Mouse (Mus musculus) lung, embryonic 14.5 days (tissue): ENCODE measurements around the gene Tomt. TPM values are rescaled to one million over a fixed set of nuclear protein-coding genes. Genes with fewer than 3 reads are reported as not detected.
"Not testable (repeated sequence)": the region's sequence is repeated elsewhere in the genome, so short reads cannot be mapped to it uniquely, and the experiment has no call there.

Source experiments
- ATAC-seq: fragments of 200-750 bp; cut with Nextera tagmentation; 2 replicates; pipeline ENCODE4 v1.8.0; 2017; ENCODE audit warnings: mild to moderate bottlenecking, moderate TSS enrichment, moderate library complexity; ENCODE audit not compliant: insufficient read depth
- DNase-seq: peaks from one replicate; pipeline ENCODE4 v3.0.0-alpha.2; 2015
- H3K27ac ChIP-seq: fragments of 300-500 bp; sonication (generic); 2 replicates; pipeline ENCODE4 v1.5.1; 2014; ENCODE audit warnings: low read depth, mild to moderate bottlenecking, moderate library complexity
- H3K27me3 ChIP-seq: fragments of 300-500 bp; sonication (generic); 2 replicates; pipeline ENCODE4 v1.6.1; 2014; ENCODE audit warnings: low read length, control low read depth; ENCODE audit not compliant: insufficient read depth
- H3K36me3 ChIP-seq: fragments of 300-500 bp; sonication (generic); 2 replicates; pipeline ENCODE4 v1.6.1; 2014; ENCODE audit warnings: control low read depth; ENCODE audit not compliant: insufficient read depth
- H3K4me1 ChIP-seq: fragments of 300-500 bp; sonication (generic); 2 replicates; pipeline ENCODE4 v1.6.1; 2014; ENCODE audit warnings: antibody characterized with exemption, control low read depth; ENCODE audit not compliant: insufficient read depth
- H3K4me2 ChIP-seq: fragments of 300-500 bp; sonication (generic); 2 replicates; pipeline ENCODE4 v1.6.1; 2014; ENCODE audit warnings: mild to moderate bottlenecking
- H3K4me3 ChIP-seq: fragments of 300-500 bp; sonication (generic); 2 replicates; pipeline ENCODE4 v1.5.1; 2014; ENCODE audit warnings: low read depth, low read length
- H3K9ac ChIP-seq: fragments of 300-500 bp; sonication (generic); 2 replicates; pipeline ENCODE4 v1.6.1; 2014
- H3K9me3 ChIP-seq: fragments of 300-500 bp; sonication (generic); 2 replicates; pipeline ENCODE4 v1.6.1; 2016; ENCODE audit warnings: low read depth, low read length, control low read depth
- CTCF ChIP-seq: IDR thresholded peaks from 2 replicates; pipeline ENCODE4 v1.5.1; 2016; ENCODE audit warnings: antibody characterized with exemption, low read depth
- WGBS: fragments of 180-500 bp; shearing (Covaris S2); extraction: QIAGEN DNeasy Blood & Tissue Kit; methylation state at CpG from one replicate; pipeline ENCODE4 v1.1.7; 2014; 5-methylcytosine and 5-hydroxymethylcytosine counted together
- polyA plus RNA-seq: library from polyadenylated mRNA; unstranded; fragments of >200 nt; fragmentation: Nextera tagmentation; extraction: Ambion mirVana; gene quantifications from 2 replicates; pipeline ENCODE4 v1.2.1, GENCODE M21; 2014

Tomt gene
- polyA plus RNA-seq, 1 experiment from 2014 or later: 0.43 TPM

- H3K36me3 ChIP-seq: no peaks in the 10 kb centered on the region
- H3K4me2 ChIP-seq: no peak overlapping the region
- H3K4me1 ChIP-seq: no peaks in the 10 kb centered on the region
- no peaks in the 10 kb centered on the region for H3K9me3 ChIP-seq
- no peaks in the 10 kb centered on the region for H3K27me3 ChIP-seq
- no peak for TF ChIP-seq CTCF
- H3K27ac ChIP-seq: no peak overlapping the region
- DNase-seq: no peak
- H3K4me3 ChIP-seq: no peak overlapping the region
- H3K9ac ChIP-seq: no peak overlapping the region
- 66% methylated on average over 3 of the region's 3 CpGs for WGBS
- ATAC-seq: no peak
These were observed 21.9 kb upstream of the Tomt start for GRCm38 (mm10) chr7:101928093-101928492.

GRCm38 (mm10) chr7:101925892-101926291, 19.7 kb upstream of the Tomt start:
- not testable (repeated sequence) for DNase-seq, ATAC-seq, H3K9ac ChIP-seq, H3K4me1 ChIP-seq, H3K36me3 ChIP-seq, H3K9me3 ChIP-seq, H3K4me3 ChIP-seq, H3K4me2 ChIP-seq, H3K27me3 ChIP-seq, H3K27ac ChIP-seq
- peak; percentile 12; the same call in 1 of the 2 replicates for TF ChIP-seq CTCF

GRCm38 (mm10) chr7:101918071-101918470, 11.9 kb upstream of the Tomt start:
- no peak overlapping the region for H3K4me2 ChIP-seq
- peak; percentile 84; the same call in 1 of the 2 replicates for ATAC-seq
- H3K27ac ChIP-seq: no peak overlapping the region
- no peaks in the 10 kb centered on the region for H3K27me3 ChIP-seq
- WGBS: 28% methylated on average over 1 of the region's 1 CpGs
- peaks cover 17% of the 10 kb centered on the region for H3K36me3 ChIP-seq
- H3K4me1 ChIP-seq: no peaks in the 10 kb centered on the region
- DNase-seq: peak; percentile 87
- TF ChIP-seq CTCF: peak; percentile 89
- no peaks in the 10 kb centered on the region for H3K9me3 ChIP-seq
- no peak overlapping the region for H3K9ac ChIP-seq
- no peak overlapping the region for H3K4me3 ChIP-seq

GRCm38 (mm10) chr7:101911982-101912381, 5.8 kb upstream of the Tomt start:
- 62% methylated on average over 3 of the region's 3 CpGs for WGBS
- no peak for DNase-seq
- H3K4me2 ChIP-seq: no peak overlapping the region
- TF ChIP-seq CTCF: peak; percentile 47
- H3K27me3 ChIP-seq: no peaks in the 10 kb centered on the region
- no peak overlapping the region for H3K27ac ChIP-seq
- ATAC-seq: no peak
- H3K36me3 ChIP-seq: peaks cover 51% of the 10 kb centered on the region
- H3K9ac ChIP-seq: no peak overlapping the region
- H3K4me1 ChIP-seq: no peaks in the 10 kb centered on the region
- H3K9me3 ChIP-seq: no peaks in the 10 kb centered on the region
- no peak overlapping the region for H3K4me3 ChIP-seq

- ATAC-seq (no peak), DNase-seq (no peak)
- 78% methylated on average over 4 of the region's 4 CpGs for WGBS
- no peaks in the 10 kb centered on the region for H3K9me3 ChIP-seq
- no peak overlapping the region for H3K9ac ChIP-seq
- no peaks in the 10 kb centered on the region for H3K27me3 ChIP-seq
- TF ChIP-seq CTCF: no peak
- H3K4me2 ChIP-seq: no peak overlapping the region
- no peaks in the 10 kb centered on the region for H3K4me1 ChIP-seq
- H3K36me3 ChIP-seq: peaks cover 51% of the 10 kb centered on the region
- H3K4me3 ChIP-seq: no peak overlapping the region
- H3K27ac ChIP-seq: no peak overlapping the region
These were observed 4.0 kb upstream of the Tomt start for GRCm38 (mm10) chr7:101910138-101910537.

GRCm38 (mm10) chr7:101908367-101908766, 2.2 kb upstream of the Tomt start:
- no peak for DNase-seq

GRCm38 (mm10) chr7:101906696-101907095, 537 bp upstream of the Tomt start:
- H3K27ac ChIP-seq: peak overlapping the region; percentile 96; the same call in 1 of the 2 replicates
- TF ChIP-seq CTCF: no peak

More at GRCm38 (mm10) chr7:101908367-101908766, 2.2 kb upstream of the Tomt start:
- WGBS: 65% methylated on average over 4 of the region's 4 CpGs
- Histone ChIP-seq H3K4me1 (no peaks in the 10 kb centered on the region), H3K4me2 (0 out of 2 replicates have a peak overlapping the region, but pooled peaks have one; percentile 1), H3K36me3 (peaks cover 38% of the 10 kb centered on the region), H3K9me3 (no peaks in the 10 kb centered on the region), H3K9ac (no peak overlapping the region), H3K4me3 (no peak overlapping the region), H3K27me3 (no peaks in the 10 kb centered on the region), H3K27ac (no peak overlapping the region)
- no peak for TF ChIP-seq CTCF
- ATAC-seq: no peak

More at GRCm38 (mm10) chr7:101906696-101907095, 537 bp upstream of the Tomt start:
- Histone ChIP-seq H3K9ac (peak overlapping the region; percentile 88), H3K36me3 (peaks cover 21% of the 10 kb centered on the region), H3K4me2 (peak overlapping the region; percentile 62), H3K27me3 (no peaks in the 10 kb centered on the region), H3K9me3 (no peaks in the 10 kb centered on the region), H3K4me1 (no peaks in the 10 kb centered on the region), H3K4me3 (peak overlapping the region; percentile 81)
- WGBS: 61% methylated on average over 8 of the region's 8 CpGs
- ATAC-seq (no peak), DNase-seq (no peak)
